Mouse (Mus musculus) MN1 (cell line): ENCODE measurements around the gene Cop1.

Experiments
- DNase-seq: peaks from one replicate; pipeline ENCODE4 v3.0.0-alpha.2; 2016; ENCODE audit warnings: low spot score

Cop1 gene

DNA sequence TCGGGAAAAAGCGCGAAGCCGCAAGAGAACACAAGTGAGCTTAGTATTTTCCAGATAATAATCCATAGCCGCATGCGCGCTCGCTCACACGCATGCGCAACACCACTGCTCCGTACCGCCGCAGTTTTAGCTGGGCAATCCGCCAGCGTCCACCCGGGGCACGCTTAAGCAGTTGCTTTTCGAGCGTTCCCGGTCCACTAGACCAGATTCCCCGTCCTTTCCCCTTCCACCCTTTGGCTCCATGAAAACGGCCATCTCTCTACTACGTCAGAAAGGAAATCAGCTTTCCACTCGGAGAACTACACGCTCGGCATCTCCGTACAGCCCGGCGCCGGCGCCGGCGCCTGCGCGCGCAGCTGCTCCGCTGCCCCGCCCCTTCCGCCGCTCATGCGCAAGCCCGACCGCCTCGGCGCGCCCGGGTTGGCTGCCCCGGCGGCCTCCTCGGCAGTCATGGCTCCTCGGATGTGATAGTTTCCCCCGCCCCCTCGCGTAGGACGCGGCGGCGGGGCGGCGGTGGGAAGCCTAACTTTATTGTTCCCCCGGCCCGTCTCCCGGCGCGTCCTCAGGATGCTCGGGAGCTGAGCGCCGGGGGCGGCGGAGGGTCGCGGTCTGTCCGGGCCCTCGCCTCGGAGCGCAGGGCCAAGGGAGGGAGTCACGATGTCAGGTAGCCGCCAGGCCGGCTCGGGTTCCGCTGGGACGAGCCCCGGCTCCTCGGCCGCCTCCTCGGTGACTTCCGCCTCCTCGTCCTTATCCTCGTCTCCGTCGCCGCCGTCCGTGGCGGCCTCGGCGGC lies at the start of gene Cop1:
Gene Cop1, plus strand, starts transcription at position 540 of the 791 bp plus-strand sequence.
- DNase-seq, result peak; percentile 97

DNA sequence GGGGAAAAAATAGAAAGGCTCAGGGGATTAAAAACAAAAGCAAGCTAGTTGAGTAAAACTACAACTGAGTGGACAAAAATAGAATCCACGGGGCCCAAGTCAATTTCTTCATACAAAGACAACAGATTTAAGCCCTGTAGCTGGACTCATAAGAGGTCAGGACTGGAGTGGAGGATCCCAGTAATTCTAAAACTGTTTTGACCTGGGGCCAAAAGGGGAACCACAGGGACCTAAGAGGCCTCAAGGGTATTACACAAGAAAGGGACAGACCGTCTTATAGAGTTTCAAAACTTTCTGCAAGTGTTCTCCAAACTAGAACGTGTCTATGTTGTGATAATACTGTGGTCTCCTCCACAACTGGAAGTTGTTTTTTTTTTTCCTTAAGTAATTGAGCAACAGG lies 45.4 kb upstream of the Cop1 start:
- no peak for DNase-seq

DNA sequence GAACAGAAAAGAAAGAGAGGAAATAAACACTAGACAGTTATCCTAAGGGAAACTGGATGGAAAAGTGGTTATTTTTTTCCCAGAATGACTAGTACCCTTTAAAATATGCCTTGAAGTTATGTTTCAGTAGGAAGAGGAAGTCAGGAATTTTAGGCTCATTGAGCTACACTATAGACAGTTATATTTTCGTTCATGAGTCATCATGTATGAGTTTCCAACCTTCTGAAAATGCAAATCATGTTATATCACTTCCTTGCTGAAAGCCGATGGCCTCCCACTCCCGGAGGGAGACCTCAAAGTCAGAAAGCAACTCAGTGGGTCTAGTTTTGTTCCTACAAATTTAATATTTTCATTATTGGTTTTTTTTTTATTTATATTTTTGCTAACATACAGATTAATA lies 33.5 kb upstream of the Cop1 start:
- no peak for DNase-seq

DNA sequence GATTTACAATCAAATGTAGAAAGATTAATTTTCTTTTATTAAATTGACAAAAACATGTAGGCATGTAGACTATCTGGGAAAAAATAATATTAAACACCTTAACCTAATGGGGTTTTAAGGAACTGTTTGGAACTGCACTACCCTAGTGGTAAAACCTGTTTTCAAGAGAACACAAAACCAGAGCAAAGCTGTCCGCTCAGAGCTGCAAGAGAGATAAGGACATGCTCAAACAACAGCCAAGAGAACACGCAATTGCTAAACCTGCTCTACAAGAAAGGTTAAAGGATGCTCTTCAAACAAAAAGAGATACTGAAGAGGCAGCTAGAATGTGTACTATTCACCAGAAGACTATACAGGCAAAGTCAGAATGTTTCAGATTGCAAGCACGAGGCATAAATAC lies 32.5 kb upstream of the Cop1 start:
- no peak for DNase-seq

DNA sequence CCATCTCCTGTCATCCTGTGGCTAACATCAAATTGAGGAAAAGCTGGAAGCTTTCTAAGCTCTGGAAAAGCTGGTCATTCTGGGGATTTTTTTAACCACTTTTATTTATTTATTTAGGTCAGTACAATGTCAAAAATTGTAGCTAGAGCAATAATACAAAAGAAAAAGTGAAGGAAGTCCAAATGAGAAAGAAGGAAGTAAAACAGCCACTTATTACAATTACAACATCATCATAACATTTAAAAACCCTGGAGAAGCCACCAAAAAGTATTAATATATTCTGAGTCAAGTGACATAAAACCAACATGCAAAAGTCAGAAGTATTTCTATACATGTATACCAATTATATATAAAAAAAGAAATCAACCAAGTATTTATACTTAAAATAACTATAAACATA lies 30.9 kb upstream of the Cop1 start:
- no peak for DNase-seq

DNA sequence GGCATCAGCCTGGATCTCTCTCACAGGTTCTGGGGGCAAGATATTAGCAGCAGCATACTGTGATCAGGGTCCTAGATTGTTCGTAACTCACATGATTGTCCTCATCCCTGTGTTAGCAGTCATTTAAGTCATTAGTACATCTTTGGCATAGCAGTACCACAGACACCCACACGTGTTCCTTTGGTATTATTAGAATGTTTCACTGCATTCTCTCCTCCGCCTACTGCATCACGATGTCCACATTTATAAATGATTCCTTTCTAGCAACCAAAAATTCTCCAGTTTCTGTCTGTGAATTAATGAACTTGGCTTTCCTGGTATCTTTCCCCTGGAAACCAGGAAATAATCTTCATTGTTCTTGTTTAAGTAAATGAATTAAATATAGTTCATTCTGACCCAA lies 20.4 kb upstream of the Cop1 start:
- DNase-seq, result no peak

DNA sequence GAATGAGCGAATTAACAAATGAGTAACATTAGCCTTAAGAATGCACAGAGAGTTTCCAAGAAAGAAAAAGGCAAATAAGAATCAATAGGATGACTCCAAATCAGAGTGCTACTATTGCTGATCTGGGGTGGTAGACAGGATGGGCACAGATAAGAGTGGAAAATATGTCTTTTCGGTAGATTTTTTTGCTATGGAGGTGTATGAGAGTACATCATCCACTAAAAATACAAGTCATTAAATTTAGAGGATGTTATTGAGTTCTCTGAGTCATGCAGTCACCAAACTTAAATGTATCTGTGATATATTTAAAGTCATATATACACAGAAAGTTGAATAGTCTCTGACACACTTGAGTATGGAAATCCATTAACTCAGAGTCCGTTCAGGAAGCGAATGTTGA lies 14.7 kb upstream of the Cop1 start:
- DNase-seq, result no peak

DNA sequence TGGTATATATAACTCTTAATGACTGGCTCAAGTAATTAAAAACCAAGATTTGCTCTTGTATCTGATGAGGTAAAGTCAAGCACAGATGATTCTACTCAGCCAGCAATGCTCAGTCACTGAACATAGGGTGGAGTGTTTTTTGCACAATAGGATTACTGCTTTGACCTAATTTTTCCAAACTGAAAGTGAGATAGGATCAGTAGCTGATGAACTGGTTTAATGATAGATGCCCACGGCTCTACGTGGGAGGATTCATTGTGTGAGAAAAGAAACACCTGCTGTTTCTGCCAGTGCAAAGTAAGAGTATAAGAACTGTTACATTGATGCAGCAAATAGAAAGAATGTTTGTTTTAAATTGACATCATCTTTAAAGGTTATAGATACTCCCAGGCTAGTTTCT lies 10.1 kb upstream of the Cop1 start:
- DNase-seq, result peak; percentile 25

DNA sequence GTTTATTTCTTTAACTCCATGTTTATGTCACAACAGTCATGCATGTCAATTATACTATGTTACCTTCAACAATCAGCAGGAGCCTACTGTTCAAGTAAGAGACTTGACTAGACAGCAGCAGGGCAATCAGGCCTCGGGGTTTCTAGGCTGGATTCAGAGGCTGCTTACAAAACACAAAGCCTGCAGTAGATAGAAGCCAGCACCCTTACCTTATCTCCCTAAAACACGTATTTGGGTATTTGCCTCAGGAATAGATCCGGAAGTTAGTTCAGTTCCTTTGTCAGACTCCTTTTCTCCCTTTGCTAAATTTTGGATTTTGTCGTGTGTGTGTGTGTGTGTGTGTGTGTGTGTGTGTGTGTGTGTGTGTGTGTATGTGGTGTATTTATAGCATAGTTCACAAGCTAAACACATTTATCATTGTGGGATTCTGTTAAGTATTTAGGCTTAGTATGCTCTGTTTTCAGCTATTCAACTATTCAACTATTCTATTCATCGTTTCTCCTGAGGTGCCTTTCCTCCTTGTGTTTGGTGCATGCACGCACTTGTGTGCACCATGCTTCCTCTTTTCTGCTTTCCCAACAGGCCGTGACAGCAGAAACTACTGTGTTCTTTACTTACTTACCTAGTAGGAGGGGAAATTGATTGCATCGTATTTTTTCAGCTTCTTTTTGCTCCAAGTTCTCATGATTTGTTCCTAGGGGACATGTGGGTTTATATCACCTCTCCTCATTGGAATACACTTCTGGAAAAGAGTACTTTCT lies 6.9 kb upstream of the Cop1 start:
- no peak for DNase-seq

DNA sequence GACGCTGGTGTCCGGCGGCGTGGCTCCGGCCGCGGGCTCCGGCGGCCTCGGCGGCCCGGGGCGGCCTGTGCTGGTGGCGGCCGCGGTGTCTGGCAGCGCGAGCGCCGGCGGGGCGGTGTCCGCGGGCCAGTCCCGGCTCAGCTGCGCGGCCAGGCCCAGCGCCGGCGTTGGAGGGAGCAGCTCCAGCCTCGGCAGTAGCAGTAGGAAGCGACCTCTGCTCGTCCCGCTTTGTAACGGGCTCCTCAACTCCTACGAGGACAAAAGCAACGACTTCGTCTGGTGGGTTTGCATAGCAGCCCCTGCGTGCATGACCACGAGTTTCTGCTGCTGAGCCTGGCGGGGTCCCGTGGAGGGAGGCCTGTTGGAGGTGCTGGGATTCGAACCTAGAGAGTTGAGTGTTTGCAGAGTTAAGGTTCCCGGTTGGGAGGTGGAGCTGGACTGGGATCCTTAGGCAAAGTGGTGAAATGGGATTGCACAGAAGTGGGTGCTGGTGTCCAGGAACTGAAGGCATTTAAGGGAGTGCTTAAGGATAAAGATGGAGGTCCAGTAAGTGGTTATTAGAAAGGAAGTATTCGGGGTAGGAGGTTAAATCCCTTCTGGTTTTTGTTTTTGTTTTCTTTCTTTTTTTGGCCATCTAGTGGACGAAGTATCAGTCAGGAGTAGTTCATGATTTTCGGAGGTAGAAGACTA lies 597 bp downstream of the Cop1 start:
- DNase-seq, result peak; percentile 51

DNA sequence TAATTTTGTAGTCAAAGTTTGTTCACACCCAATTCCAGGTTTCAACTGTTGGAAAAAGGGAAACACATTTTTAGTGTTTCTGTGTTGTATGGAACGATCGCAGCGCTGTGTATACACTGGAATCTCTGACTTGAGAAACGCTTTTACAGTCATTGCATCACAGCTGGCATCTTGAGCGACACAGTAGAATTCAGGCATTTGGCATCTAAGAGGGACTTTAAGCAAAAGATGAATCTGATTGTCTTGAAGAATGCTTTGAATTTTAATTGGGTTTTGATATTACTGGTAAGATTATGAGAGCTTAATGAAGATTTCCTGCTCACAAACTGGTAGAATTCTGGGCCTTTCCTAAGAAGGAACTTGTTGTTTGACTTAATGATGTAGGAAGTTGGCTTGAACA lies 1.3 kb downstream of the Cop1 start:
- DNase-seq, result no peak

DNA sequence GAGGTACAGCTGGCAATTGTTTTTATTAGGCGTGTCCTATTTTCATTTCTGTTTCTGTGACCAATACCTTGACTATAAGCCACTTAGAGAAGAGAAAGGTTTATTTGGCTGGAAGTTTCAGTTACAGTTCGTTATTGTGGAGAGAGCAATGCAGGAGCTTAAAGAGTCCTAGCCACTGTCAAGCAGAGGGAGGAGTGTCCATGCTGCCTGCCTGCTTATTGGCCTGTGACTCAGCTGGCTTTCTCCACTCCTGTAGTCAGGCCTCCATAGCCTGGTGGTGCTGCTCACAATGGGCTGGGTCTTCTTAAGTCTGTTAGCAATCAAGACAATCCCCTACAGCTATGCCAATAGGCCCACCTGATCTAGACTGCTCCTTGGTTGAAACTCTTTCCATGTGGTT lies 2.4 kb downstream of the Cop1 start:
- no peak for DNase-seq

DNA sequence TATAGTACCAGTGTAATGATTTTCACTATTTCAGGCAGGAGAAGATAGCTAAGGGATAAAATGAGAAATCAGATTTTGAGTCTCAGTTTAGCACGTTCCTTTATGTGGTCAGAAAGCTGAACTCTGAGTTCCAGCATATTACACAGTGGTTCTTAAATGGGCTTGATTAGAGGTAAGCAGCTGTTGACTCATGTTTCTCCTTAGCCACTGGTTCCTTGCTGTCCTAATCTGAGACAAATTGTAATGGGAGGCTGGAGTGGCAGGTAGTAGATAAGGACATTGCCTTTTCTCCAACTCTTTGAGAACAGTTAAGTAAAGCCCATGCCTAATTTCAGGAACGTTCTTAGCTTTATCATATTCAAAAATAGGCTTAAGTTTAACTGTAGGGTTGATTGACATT lies 3.6 kb downstream of the Cop1 start:
- no peak for DNase-seq

DNA sequence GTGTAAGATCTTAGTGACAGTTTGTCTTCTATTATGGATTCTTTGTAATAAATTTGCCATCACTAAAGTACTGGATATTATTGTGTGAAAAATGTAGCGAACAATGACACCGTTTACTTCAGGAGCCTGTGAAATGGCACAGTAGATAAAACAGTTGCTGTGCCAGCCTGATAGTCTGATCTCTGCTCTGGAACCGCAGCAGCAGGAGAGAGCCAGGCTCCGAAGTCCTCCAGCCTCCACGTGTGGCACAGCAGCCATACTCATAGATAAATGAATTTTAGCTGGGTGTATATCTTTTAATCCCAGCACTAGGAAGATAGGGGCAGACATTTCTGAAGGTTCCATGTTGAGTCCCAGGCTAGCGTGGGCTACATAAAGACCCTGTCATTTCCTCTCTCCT lies 6.0 kb downstream of the Cop1 start:
- no peak for DNase-seq

DNA sequence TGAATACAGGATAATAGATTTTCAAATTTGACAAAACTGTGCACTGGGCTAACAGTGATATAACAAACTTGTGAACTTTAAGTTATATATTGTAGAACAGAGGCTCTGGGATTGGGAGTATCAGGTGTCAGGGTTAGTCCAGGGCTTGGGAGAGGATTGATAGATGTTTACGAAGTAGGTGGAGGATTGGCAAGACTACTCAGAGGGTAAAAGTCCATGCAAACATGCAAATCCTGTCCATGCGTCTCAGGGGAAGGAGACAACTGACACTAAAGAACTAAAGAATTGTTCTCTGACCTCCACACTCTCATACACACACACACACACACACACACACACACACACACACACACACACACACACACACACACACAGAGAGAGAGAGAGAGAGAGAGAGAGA lies 18.2 kb downstream of the Cop1 start:
- no peak for DNase-seq

DNA sequence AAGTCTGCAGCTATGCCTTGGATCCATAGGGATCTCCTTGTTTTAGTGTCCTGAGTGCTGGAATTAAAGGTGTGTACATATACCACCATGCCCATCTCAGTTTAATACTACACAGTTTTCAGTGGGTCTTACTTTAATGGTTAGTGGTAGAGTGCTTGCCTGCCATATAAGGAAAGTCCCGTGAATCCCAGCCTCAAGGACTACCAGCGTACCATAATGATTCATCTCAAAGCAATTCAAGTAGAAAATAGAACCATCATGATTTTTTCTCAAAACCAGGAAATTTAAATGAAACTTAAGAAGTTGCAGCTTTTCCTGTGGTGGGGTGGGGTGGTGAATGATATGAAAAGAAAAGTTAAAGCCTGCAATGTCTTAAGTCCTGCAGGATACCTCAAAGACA lies 21.0 kb downstream of the Cop1 start:
- no peak for DNase-seq

DNA sequence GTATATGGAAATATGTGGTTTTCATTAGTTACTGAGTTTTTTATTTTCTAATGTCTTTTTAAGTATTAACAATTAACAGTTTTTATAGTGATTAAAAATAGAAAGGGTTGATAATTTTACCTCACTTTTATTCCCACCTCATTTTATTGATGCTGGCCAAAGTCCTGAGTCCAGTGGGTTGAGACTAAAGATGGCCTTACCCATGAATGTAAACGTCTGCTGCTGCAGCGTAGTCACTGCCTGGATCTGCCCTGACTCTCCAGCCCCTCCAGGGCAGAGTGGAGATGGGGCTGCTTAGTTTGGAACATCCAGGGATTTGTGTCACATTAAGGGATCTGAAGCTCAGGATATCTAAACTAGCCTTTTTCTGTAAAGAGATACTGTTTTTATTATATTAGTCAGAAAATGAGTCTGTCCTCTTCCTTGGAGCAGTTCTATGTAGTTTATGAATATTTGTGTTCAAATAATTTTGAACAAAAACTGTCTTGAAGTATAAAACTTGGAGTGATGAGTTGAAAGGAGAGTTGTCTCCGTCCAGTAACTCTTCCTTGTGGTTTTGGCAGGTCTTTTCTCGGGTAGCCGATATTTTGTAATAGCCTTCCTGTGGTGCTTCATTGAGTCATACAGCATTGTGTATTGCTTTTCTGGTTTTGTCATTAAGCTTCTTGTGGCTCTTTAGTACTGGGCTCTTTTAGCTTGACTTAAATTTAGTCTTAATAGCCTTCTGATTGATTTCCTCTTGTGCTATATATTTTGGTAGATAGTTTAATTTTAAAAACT lies 23.0 kb downstream of the Cop1 start:
- DNase-seq, result no peak

DNA sequence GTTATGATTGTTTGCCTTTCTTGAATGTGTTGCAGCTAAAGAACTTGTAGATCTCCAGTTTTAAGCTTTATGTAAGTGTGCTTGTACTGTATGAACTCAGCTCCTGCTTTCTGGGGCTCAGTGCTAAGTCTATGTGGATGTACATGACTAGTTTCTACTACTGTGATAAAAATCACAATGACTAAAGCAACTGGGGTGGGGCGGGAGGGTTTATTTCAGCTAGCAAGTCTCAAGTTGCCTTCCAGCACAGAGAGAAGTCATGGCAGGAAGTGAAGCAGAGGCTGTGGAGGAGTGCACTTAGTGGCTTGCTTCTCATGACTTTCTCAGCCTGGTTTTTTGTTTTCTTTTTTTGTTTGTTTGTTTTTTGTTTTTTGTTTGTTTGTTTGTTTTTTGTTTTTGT lies 24.4 kb downstream of the Cop1 start:
- no peak for DNase-seq

DNA sequence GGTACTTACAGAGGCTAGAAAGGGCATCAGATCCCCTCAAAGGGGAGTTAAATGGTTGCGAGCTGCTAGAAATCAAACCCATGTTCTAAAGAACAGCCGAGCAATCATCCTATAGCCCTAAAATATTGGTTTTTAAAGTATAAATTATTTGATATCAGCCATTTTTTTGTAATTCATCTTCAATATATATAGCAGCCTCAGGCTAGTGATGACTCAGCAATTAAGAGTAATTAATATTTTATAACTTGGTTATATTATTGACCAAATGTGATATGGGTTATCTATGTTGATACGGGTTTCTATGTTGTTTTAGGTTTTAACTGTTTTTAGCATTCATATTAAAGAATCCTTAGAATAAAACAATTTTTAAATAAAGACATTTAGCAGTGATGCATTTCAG lies 31.7 kb downstream of the Cop1 start:
- no peak for DNase-seq

DNA sequence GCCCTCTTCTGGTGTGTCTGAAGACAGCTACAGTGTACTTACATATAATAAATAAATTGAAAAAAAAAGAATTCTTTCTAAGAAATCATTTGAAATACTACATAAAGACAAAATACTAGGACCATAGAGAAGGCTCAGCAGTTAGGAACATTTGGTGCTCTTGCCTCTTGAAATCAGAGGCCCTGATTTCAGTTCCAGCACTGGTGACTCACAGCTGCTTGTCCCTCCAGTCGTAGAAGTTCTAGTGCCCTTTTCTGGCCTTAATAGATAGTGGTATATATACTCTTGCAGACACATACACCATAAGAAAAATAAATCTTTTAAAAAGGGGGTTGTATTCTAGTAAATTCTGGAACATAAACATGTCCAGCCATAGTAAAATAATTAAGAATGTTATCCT lies 48.0 kb downstream of the Cop1 start:
- DNase-seq, result no peak

DNA sequence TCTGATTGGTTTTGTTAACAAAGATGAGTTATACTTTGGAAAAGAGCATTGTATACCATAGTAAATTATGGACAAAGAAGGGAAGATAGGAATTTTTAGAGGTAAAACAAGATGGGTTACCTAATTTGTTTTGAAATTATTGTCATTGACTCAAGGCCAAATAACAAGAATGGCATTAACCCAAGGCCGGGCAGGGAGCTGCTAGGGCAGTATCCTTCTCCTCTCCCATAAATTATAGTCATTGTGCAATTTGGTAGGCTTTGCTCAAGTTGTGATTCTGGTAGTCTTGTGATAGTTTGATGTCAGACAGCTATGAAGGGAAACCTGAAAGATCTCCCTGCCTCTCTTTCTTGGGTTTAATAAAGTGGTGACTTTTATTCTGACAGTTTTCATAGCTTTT lies 49.7 kb downstream of the Cop1 start:
- DNase-seq, result no peak

DNA sequence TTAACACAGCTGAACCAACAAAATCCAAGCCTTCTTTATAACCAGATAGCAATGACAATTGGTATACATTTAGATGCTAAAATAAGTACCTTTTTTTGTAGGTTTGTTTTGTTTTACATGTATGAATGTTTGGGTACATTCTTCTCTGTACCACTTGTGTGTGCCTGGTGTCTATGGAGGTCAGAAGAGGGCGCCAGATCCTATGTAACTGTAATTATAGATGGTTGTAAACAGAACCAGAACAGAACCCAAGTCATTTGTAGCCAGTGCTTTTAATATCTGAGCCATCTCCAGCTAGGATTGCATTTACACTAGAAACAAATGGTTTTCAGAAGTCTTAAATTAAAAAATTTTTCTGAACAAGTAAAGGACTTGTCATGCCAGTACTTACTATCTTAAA lies 54.7 kb downstream of the Cop1 start:
- DNase-seq, result no peak
